25 mouse cellular contexts compared by ENCODE assay signal in the genomic region with DNA sequence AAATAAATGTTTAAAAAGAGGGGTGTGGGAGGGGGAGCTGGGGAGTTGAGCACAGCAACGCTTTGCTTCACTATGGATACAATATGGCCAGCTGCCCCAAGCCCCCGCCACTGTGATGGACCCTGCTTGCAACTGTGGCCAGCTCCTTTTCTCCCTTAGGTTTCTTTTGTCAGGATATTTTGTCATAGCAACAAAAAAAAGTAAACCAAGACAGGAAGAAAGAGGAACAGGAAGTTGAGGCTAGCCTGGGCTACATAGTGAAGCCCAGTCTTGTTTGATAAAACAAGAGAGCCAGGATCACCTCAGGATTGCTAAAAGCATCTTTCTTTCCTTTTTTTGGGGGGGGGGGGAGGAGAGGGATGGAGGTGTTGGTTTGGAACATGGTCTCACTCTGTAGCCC.
"Had no signal": no experiment of that assay in that cellular context is flagged by ENCODE, and none has a peak within 500 bp of the region (broad histone marks: within the 10 kb centered on the region; RNA-seq: fewer than 3 reads in every experiment).

No protein-coding gene starts in this region.

- H3K9me3 ChIP-seq: embryonic facial prominence, embryonic 10.5 days; embryonic facial prominence, embryonic 12.5 days; embryonic facial prominence, embryonic 13.5 days; embryonic facial prominence, embryonic 15.5 days; forebrain, embryonic 10.5 days; forebrain, embryonic 12.5 days; forebrain, embryonic 15.5 days had no signal

- H3K27ac ChIP-seq: embryonic facial prominence, embryonic 10.5 days; embryonic facial prominence, embryonic 12.5 days; embryonic facial prominence, embryonic 13.5 days; embryonic facial prominence, embryonic 15.5 days; forebrain, embryonic 10.5 days; forebrain, embryonic 12.5 days; forebrain, embryonic 15.5 days; gastrocnemius, adult 2 months; heart, adult 2 months had no signal

- H3K4me3 ChIP-seq: embryonic facial prominence, embryonic 10.5 days; embryonic facial prominence, embryonic 12.5 days; embryonic facial prominence, embryonic 13.5 days; embryonic facial prominence, embryonic 15.5 days; erythroblast, embryonic 14.5 days; forebrain, embryonic 10.5 days; forebrain, embryonic 12.5 days; forebrain, embryonic 15.5 days; gastrocnemius, adult 2 months; heart, adult 2 months had no signal

- DNase-seq: cerebellum, adult 9-10 months; cerebellum, adult 9-11 months; cerebellum, postnatal 10 days; cerebellum, postnatal 14 days; cerebellum, postnatal 25 days; cerebellum, postnatal 36 days; embryo, embryonic 11 days; forebrain, postnatal 0 days; gastrocnemius, adult 2 months; gastrocnemius, postnatal 10 days; gastrocnemius, postnatal 14 days; gastrocnemius, postnatal 25 days; gastrocnemius, postnatal 36 days; heart, adult 18-20 months; heart, adult 2 months had no signal

- ATAC-seq: forebrain, embryonic 14.5 days; forebrain, embryonic 15.5 days; forebrain, embryonic 16.5 days; forebrain, postnatal 0 days had no signal

- H3K4me2 ChIP-seq: embryonic facial prominence, embryonic 12.5 days; embryonic facial prominence, embryonic 13.5 days; embryonic facial prominence, embryonic 15.5 days; forebrain, embryonic 12.5 days; forebrain, embryonic 15.5 days had no signal

- H3K9ac ChIP-seq: embryonic facial prominence, embryonic 12.5 days; embryonic facial prominence, embryonic 15.5 days; forebrain, embryonic 12.5 days; forebrain, embryonic 15.5 days; forebrain, postnatal 0 days had no signal

- H3K27me3 ChIP-seq: embryonic facial prominence, embryonic 12.5 days; embryonic facial prominence, embryonic 13.5 days; embryonic facial prominence, embryonic 15.5 days; forebrain, embryonic 12.5 days; forebrain, embryonic 15.5 days had no signal
